Mouse (Mus musculus): ENCODE results near the gene Ankef1.

DNA sequence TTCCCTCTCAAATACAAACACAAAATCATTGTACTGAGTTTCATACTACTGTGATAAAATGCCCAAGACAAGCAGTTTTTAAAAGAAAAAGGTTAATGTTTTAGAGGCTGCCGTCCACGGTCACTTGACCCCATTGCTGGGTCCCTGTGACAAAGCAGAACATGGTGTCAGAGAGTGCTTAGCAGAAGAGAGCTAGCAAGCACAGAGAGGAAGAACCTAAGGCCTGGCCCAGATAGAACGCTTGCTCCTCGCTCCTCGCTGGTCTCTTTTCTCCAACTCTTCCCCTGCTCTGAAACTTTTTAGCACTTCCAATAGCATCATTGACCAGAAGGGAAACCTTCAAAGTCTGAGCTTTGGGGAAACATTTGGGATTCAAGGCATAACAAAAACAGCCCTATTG, 19.4 kb upstream of the Ankef1 start:
- TF ChIP-seq EP300 (IDR thresholded peaks at IDR 0.05; ENCODE audit: insufficient read depth, low read depth, low read length) = no peak
- no peak for TF ChIP-seq CTCF (IDR thresholded peaks at IDR 0.05; ENCODE audit: low read depth, low read length)

Data from ES-Bruce4 (cell line).